Mouse (Mus musculus) telencephalon, adult 2 months (tissue): ENCODE data around the gene Magi1.
A peak's percentile ranks its signal among the peaks of the same experiment; 100 is the strongest.

Experiments used
- DNase-seq: peaks from one replicate; pipeline ENCODE4 v3.0.0-alpha.2; 2011; ENCODE audit warnings: low read depth, low spot score

Magi1 gene

GRCm38 (mm10) chr6:93987561-93987960 lies 296.2 kb downstream of the Magi1 start:
- no peak for DNase-seq

DNA sequence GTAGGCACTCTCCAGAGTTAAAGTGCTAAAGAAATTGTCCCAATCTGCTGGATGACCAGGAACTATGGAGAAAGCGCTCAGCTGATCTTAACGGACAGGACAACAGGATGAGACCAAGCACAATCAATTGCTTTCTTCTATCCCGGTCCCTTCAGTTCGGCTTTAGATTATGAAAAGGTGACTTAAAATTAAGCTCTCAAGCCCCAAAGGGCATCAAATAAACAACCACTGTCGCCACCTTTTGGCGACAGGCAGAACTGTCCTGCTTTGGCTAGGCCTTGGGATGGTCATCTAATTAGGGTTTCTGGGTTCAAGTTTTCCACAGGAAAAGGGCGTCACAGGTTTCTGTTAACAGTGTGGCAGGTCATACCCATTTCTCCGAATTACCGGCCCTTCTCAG lies 298.6 kb downstream of the Magi1 start:
- DNase-seq, result no peak

GRCm38 (mm10) chr6:93983551-93983950 lies 300.2 kb downstream of the Magi1 start:
- DNase-seq, result no peak

- DNase-seq, result no peak
Measured at GRCm38 (mm10) chr6:93981211-93981610, 302.5 kb downstream of the Magi1 start.

- DNase-seq, result no peak
Measured at GRCm38 (mm10) chr6:93979241-93979640, 304.5 kb downstream of the Magi1 start.

DNA sequence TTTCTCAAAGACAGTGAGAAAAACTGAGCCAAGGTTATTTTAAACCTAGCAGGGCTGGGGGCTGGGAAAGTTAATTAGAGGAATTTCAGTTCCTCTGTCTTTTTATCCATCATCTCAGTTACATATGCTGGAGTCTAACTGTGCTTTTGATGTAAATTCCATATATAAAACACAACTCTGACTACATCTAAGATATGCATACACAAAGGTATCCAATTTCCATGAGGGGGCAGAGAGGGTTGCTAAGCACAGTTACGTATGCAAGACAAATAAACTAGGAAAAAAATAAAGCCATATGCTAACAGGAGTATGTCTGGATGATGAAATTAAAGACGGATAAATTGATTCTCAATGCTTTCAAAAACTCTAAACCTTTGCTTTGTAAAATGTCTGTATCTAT lies 315.0 kb downstream of the Magi1 start:
- peak; percentile 18 for DNase-seq

GRCm38 (mm10) chr6:93962757-93963336 lies 320.9 kb downstream of the Magi1 start:
- peak; percentile 80 for DNase-seq

- DNase-seq, result no peak
Measured at GRCm38 (mm10) chr6:93961782-93962181, 321.9 kb downstream of the Magi1 start.

- DNase-seq, result peak; percentile 34
Measured at GRCm38 (mm10) chr6:93957172-93957571, 326.5 kb downstream of the Magi1 start.

GRCm38 (mm10) chr6:93946612-93947011 lies 337.1 kb downstream of the Magi1 start:
- DNase-seq, result no peak

GRCm38 (mm10) chr6:93936359-93936758 lies 347.4 kb downstream of the Magi1 start:
- DNase-seq, result no peak

DNA sequence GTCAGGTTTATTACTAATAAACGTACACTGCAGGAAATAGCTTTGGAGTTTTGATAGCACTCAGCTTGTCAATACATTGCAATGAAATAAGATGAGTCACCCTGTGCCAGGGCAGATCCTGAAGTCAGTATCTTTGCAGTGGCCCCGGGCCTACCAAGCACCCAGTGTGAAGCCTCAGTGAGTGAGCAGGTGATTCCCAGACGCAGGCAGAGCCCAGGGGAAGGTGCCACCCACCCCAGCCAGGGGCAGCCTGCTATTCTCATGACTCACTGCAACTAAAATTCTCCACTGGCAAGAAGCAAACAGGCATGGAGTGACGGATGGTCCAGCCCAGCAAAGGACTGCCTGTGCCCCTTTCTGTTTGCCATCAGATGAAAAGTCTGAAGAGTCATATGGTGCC lies 347.9 kb downstream of the Magi1 start:
- no peak for DNase-seq

GRCm38 (mm10) chr6:93934700-93935099 lies 349.0 kb downstream of the Magi1 start:
- DNase-seq, result no peak

DNA sequence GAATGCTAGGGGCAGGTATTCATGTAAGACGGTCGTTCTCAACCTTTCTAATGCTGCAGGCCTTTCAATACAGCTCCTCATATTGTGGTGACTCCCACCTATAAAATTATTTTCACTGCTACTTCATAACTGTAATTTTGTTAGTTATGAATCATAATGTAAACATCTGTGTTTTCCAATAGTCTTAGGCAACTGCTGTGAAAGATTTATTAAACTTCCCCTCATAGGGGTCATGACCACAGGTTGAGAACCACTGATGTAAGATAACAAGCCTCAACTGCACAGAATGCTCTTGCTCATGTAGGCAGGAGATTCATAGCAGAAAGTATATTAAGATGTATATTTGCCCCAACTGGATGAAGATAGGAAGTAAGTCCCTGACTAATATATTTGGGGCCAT lies 359.1 kb downstream of the Magi1 start:
- DNase-seq, result no peak

DNA sequence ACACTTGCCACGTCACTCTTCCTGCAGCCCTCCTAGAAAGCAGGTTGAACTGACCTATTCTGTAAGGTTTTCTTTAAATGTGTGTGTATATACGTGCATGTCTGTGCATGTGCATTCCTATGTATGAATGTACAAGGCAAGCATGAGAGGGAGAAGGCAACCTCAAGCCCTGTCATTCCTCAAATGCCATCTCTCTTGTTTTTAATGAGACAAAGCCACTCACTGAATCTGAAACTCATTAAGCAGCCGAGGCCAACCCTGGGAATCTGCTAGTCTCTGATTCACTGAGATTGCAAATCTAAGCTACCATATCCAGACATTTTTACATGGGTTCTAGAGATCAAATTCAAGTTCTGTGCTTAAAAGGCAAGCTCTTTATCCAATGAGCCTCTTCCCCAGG lies 359.7 kb downstream of the Magi1 start:
- no peak for DNase-seq

DNA sequence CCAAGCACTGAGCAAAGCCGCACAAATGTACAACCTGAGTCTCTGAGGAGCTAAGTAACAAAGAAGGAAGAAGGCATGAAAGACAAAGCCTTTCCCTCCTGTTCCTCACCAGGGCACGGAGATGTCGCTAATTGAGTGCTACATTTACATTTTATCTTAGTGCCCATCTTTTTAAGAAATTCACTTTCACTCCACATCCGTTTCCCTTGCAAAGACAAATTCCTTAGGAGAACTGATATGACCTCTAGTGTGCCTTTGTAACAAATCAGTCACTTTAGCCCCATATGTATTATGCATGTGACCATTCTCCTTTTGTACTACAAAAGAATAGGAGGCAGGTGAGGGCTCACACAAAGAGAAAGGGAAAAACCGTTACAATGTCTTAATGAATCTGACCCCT lies 360.4 kb downstream of the Magi1 start:
- DNase-seq, result no peak

GRCm38 (mm10) chr6:93922931-93923330 lies 360.8 kb downstream of the Magi1 start:
- DNase-seq, result no peak

DNA sequence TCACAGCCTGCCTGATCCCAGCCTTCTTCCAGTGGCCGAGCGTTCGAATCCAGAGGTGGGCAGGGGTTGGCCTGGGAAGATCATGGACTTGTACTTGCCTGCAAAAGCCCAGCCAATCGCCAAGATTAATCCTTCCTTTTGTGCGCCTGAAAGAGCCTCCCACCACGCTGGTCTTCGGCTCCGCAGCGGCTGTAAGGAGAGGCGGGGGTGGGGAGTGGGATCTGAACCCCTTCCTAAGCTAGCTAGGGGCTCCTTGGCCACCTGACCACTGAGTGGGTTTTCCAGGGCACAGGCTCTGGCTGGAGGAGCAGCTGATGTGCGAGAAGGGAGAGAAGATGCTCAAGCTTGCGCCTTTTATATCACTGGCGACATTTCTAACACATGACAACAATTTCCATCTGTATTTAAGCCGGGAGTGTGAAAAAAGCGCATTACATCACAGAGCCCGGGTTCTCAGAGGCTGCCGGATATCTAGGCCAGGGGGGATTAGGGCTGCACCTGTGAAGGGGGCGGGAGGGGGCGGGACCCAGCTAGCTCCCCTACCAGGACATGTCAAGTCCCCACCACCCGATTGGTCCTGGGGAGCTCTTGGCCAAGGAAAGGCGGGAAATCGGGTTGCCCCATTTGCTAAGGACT lies 370.4 kb downstream of the Magi1 start:
- DNase-seq, result peak; percentile 57

DNA sequence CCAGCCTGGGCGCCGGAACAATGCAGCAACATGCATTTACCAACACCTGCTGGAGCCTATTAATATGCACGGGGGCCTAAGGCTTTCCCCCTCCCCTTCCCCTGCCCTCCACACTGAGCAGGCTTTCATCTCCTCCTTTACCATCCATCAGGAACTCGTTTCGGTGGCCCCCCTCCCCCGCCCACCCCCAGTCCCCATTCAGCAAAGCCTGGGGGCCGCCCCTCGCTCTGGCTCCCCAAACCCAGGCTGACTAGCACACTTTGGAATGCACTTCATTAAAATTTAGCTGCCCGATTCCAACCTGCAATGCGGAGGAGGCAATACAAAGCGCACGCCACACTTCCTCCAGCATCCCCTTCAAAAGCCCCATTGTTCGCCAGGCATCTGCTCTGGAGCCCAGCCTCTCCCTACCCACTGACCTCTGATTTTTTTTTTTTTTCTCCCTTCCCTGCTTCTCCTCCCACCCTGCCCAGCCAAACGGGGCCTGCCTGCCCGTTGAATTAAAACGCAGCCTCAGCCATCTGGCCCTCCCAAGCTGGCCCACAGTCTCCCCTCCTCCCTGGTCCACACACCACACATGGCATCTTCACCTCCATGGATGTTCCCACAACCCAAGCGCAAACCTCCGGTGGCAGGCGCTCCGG lies 371.0 kb downstream of the Magi1 start:
- peak; percentile 52 for DNase-seq

DNA sequence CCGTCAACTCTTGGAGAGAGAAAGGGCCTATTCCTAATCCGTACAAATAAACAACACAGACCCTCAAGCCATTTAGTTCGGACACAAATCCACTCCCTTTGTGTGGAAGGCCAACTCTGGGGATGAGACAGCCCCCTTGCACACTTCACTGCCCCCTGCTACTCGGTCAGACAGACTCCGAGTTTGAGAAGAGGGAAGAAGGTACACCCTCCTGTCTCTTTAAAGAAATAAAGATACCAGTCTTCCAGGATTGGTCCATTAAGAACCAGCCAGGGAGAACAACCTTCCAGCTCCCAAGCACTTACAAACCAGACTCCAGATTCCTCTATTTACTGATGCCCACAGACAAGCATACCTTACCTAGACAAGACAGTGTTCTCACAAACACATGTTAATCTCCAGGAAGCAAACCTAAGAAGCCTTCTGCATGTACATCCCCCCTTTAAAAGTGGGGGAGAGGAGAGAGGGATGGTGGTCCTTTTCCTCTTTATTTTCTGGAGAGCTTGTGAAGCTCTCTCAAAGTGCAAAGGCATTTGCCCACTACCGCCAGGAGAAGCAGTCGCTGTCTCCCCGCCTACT lies 371.6 kb downstream of the Magi1 start:
- peak; percentile 53 for DNase-seq

DNA sequence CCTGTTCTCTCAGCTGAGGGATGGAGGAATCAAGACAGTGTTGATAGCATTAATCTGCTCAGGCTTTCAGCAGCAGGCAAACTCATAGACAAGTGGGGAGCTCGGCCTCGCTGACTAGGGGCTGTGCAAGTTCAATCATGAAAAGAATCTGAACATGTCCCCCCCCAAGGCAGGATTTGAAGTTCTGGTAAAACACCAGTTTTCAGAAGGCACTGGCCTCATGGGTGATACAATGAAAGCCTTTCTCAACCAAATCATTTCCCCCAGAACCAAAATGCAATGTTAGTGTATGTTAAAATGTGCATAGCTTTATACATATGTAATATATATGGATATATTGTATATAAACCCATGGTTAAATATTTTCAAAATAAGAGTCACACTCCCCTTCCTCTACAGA lies 372.3 kb downstream of the Magi1 start:
- DNase-seq, result no peak

GRCm38 (mm10) chr6:93909976-93910375 lies 373.7 kb downstream of the Magi1 start:
- no peak for DNase-seq

- DNase-seq, result no peak
Measured at GRCm38 (mm10) chr6:93904987-93905386, 378.7 kb downstream of the Magi1 start.
